Mouse (Mus musculus) spleen, embryonic (tissue): ENCODE measurements around the gene Pacs1.
"Not testable (repeated sequence)": the region's sequence is repeated elsewhere in the genome, so short reads cannot be mapped to it uniquely, and the experiment has no call there.

Experiments
- CTCF ChIA-PET: fragments of 350-600 bp; sonication (Branson Sonifier 250); formaldehyde crosslinking; loops from one replicate; lab custom pipeline; 2022; lab: Charles Lee

Pacs1 gene

DNA sequence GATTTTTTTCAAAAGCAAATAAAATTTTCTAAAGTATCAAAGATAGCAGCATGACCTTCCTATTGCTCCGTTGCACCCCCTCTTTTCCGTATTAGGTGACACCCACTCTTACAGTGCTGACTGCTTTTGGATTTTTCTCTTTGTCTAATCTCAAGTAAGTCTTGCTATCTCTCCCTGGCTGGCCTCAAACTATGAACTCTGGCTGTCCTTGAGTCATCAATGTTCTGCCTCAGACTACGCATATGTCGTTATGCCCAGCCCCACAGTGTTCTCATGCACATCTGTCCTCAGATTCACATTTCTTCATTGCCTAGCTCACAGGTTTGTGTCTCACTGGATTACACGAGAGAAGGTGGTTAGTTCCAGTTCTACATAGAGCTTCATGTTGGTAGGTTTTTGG lies 3.5 kb downstream of the Pacs1 start:
- CTCF ChIA-PET, result interaction anchor here (0.6 to 0.7 kb wide), 2 partner anchors 101 to 1362 kb away, joined by 4 read pairs; no protein-coding TSS in a partner anchor

DNA sequence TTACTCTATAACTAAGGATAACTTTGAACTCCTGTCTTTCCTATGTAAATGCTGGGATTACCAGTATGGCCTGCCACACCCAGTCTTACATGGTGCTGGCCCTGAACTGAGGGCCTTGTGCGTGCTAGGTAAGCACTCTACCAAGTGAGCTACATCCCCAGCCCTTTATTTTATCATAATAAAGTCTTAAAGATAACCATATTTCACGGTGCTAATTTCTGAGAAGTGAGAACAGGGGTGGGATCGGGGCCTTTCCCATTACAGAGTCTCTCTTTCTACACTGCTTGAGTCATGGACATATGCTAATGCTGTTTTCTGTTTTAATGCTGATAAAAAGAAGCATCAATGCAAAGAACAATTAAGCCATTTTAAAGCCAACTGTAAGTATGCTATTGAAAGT lies 4.0 kb downstream of the Pacs1 start:
- CTCF ChIA-PET, result interaction anchor here (0.6 kb wide), 1 partner anchor 1363 kb away, joined by 4 read pairs; no protein-coding TSS in a partner anchor

DNA sequence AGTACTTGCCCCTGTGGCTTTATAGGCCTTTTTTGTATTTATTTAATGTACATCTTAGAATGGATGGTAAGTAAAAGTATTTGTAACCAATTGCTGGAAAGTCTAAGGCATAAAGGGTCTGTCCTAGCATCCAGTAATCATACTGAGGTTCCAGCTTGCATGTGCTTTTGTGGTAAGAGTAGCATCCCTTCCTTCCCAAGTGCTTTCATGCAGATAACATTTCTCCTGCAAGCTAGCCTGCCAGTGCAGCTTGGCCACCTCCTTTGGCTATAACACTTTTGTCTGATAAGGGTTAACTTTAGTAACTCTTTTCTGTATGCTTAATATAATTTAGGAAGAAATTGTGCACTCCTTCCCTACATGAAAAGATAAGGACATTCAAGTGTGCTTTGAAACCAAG lies 4.9 kb downstream of the Pacs1 start:
- CTCF ChIA-PET, result no interaction called here

DNA sequence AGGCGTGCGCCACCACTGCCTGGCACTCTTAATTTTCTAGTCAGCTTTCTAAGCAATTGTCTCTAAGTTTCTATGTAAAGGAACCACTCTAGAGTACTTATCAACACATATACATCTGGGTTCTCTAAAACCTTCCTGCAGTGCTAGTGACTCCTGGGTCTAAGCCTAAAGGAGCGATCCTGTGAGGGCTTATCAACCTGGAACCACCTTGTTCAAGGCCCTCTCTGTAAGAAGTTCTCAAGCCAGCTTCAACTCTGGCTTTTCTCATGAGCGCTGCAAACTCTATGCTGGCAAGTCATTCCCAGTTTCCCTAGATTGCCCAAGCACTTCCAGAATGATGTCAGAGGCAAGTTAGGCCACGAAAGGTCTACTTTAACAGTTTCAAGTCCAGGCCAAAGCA lies 5.9 kb downstream of the Pacs1 start:
- CTCF ChIA-PET, result no interaction called here

DNA sequence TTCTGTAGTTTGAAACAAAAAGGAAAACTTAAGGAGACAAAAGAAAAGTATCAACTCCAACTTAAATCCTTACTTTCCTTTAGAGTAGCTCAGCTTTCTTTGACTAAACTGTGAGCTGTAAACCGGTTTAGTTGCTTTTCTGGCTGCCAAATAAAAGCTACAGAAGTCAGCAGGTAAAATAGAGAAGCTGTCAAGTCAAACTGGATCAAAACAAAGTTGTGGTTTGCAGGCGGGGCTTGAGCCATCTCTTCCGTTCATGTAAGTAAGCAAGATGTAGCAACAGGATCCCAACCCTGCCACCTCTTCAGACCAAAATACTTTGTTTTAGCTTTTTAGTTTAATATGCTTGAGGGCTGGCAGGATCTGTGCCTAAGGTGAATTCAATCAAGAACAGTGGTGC lies 15.8 kb downstream of the Pacs1 start:
- CTCF ChIA-PET, result interaction anchor here (0.6 to 0.7 kb wide), 2 partner anchors 27 to 183 kb away, joined by 3 read pairs; no protein-coding TSS in a partner anchor

DNA sequence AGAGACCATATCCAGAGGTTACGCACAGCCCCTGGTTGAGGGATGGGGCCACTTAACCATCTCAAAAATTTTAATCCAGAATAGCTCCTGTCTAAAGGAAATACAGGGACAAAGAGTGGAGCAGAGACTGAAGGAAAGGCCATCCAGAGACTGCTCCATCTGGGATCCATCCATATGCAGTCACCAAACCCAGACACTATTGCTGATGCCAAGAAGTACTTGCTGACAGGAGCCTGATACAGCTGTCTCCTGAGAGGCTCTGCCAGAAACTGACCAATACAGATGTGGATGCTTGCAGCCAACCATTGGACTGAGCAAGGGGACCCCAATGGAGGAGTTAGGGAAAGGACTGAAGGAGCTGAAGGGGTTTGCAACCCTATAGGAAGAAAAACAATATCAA lies 35.9 kb downstream of the Pacs1 start:
- CTCF ChIA-PET, result not testable (repeated sequence)

DNA sequence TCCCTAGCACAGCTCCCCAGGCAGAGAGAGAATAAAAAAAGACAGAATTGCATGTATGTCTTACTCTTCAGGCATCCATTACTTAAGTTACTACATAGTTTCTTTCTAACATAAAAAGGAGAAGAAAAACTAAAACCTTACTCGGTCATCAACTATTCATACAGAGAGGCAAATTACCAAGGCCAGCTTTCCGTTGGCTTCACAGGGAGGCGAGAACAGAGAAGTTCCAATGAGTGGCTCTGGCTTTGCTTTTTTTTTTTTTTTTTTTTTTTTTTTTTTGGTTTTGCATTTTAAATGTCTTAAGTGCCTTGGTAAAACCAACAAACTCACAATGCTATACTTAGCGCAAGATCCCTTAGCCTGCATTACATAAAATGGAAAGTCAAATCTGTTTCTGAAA lies 40.2 kb downstream of the Pacs1 start:
- CTCF ChIA-PET, result interaction anchor here (0.6 kb wide), 1 partner anchor 1647 kb away, joined by 6 read pairs; no protein-coding TSS in a partner anchor

DNA sequence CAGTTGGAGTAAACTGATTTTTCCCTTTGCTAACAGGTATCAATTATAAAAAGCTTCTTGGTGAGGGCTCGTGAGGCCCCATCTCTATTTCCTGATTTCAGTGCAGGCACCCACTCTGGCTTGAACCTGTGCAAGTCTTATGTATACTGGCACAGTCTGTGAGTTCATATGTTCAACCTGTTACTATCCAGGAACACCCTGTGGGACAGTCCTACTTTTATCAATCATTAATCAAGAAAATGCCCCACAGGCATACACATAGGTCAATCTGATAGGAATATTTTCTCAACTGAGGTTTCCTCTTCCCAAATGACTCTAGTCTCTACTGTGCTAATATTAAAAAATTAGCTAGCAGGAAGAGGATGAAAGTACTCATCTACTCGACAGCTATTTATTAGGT lies 42.8 kb downstream of the Pacs1 start:
- CTCF ChIA-PET, result no interaction called here

DNA sequence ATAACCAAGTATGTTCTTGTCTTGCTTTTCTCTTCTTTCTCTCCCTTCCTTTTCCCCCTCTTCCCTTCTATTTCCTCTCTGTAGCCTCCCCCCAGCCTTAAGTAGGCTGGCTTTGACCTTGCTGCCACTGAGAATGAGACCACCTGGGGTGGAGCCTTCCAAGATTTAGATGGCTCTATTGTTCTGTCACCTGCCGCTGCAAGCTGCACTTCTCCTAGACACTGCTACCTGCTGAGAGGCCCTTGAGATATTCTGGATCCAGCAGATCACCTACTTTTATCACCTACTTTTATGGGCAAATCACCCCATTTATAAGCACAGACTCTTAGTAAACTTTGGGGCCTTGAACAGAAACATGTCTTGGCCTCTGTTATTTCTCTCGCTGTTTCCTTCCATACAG lies 48.3 kb downstream of the Pacs1 start:
- CTCF ChIA-PET, result no interaction called here

DNA sequence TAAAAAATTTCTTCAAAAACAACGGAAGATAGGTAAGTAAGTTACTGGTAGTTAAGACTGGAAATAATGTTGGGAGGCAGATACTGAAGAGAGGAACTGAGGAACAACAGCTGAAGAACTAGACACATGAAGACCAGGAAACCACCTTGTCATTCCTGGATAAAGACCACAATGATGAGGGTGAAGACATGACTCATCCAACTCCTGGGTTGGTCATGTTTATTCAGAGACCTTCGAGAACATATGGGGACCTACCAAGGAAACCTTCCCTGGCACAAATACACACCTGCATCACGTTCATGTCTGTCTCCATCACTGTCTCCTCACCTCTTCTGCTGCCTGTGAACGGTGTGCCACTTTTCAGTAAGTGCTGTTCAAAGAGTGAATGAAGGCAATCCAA lies 48.8 kb downstream of the Pacs1 start:
- CTCF ChIA-PET, result no interaction called here

DNA sequence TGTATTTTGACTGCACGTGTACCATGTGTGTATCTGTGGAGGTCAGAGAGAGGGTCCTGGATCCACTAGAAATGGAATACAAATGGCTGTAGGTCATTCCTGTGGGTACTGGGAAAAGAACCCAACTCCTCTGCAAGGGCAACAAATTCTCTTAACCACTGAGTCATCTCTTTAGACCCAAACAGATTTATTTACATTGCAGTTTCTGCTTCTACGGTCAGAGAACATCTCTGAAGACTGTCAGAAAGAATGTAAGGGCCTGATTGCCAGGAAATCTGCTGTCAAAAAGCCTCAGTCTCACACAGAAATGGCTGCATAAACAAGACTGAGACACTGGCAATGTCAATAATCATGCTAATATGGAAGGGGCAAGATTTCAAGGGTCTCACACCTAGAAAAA lies 51.0 kb downstream of the Pacs1 start:
- CTCF ChIA-PET, result no interaction called here

DNA sequence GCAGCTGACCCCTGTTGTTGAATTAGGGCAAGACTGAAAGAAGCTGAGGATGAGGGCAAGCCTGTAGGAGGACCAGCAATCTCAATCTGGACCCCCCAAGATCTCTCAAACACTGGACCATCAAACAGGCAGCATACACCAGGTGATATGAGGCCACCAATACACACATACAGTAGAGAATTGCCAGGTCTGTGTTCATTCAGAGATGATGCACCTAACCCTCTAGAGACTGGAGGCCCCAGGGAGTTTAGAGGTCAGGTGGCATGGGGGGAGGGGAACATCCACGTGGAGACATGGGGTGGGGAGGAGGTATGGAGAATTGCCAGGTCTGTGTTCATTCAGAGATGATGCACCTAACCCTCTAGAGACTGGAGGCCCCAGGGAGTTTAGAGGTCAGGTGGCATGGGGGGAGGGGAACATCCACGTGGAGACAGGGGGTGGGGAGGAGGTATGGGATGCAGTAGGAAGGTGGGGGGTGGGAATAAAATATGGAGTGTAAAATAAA lies 51.6 kb downstream of the Pacs1 start:
- CTCF ChIA-PET, result not testable (repeated sequence)

DNA sequence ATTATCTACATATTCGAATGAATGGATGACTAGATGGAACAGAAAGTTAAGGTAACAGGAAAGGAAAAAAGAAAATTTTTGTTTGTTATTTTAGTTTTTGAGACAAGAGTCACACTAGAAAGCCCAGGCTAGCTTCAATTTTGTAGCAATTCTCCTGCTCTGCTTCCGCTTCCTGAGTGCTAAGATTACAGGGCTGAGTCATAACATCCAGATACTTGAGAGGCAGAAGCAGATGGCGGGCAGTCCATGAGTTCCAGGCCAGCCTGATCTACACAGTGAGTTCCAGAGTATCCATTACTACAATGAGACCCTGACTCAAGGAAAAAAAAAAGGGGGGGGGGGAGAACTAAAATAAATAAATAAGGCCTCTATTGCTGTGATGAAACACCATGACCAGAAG lies 52.5 kb downstream of the Pacs1 start:
- CTCF ChIA-PET, result no interaction called here

DNA sequence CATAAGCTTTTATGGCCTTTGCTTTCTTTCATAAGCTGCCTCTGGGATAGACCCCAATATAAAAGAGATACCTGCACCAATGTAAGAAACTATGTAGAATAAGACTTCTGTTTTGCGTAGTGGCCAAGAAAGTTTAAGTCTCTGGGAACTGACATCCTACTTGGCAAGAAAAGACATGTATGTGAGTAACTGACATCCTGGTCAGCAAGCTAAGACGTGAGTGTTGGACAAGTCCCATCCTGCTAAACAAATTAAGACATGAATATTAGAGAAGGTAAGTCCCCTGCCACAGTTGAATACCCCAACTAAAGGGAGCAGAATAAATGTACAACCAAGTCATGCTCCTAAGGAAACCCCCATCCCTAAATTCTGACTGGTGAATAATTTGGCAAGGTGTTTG lies 71.2 kb downstream of the Pacs1 start:
- CTCF ChIA-PET, result interaction anchor here (0.7 kb wide), 2 partner anchors 42 to 1074 kb away, joined by 3 read pairs; no protein-coding TSS in a partner anchor

DNA sequence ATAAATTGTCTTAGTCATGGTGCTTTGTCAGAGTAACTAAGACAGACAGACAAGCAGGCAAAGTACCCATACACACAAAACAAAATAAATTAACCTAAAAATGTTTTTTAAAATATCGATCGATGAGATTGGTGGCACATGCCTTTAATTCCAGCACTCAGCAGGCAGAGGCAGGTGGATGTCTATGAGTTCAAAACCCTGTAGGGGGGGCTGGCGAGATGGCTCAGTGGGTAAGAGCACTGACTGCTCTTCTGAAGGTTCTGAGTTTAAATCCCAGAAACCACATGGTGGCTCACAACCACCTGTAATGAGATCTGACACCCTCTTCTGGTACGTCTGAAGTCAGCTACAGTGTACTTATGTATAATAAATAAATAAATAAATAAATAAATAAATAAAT lies 72.3 kb downstream of the Pacs1 start:
- CTCF ChIA-PET, result not testable (repeated sequence)

DNA sequence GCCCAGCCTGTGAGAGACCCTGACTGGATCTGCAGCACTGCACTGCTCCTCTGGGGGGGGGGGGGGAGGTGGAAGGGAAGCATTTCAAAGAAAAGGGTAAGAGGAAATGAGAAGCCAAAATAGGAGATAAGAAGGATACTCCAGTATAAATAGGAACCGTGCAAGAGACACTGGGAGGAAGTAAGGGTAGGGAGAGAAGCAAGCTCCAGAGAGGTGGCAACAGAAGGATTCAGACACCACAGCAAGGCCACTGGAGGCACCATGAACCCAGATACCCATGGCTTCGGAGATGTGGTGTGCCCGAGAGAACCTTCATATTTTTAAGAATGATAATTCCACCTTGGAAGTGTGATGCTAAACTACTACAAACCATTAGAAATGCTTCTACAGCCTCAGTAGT lies 74.4 kb downstream of the Pacs1 start:
- CTCF ChIA-PET, result no interaction called here

DNA sequence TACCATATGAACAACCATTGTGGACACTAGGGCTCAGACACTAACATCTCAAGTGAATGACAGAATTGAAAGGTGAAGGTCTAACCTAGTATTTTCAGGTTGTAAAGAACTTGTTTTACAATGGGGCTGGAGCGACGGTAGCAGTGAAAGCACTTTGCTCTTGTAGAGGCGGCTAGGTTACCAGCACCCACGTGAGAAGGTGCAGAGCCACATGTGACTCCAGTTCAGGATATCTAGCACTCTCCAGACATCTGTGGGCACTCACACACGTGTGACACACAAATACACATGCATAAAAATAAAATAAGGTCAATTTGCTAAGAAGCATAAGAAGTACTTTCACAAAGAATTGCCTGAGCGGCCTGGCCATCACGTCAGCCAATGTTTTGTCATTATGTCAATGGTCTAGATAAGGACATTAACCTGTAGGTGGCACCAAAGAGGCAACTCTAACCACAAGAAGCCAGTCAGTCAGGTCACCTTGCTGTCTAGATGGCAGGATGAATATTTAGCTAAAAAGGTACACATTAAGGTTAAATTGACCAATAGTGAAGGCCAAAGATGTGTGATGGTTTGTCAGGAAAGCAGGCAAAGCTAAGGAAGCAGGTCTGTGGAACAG lies 77.4 kb downstream of the Pacs1 start:
- CTCF ChIA-PET, result interaction anchor here (0.6 to 0.7 kb wide), 2 partner anchors 81 to 588 kb away, joined by 3 to 7 read pairs; no protein-coding TSS in a partner anchor

DNA sequence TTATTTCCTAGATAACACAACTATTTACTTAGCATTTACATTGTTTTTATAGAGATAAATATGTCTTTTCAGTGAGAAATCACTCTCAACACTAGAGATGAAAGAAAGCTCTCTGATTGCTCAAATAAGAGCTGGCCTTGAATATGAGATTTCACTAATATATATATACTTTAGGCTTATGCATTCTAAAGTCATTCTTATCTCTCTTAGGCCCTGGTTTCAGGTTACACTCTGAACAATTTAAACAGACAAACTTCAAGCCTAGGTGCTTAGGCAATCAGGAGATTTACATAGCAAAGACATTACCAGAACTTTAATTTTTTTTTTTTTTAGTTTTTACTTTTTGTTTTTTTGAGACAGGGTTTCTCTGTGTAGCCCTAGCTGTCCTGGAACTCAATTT lies 80.5 kb downstream of the Pacs1 start:
- CTCF ChIA-PET, result interaction anchor here (0.5 to 0.6 kb wide), 2 partner anchors 95 to 809 kb away, joined by 3 to 4 read pairs; no protein-coding TSS in a partner anchor

DNA sequence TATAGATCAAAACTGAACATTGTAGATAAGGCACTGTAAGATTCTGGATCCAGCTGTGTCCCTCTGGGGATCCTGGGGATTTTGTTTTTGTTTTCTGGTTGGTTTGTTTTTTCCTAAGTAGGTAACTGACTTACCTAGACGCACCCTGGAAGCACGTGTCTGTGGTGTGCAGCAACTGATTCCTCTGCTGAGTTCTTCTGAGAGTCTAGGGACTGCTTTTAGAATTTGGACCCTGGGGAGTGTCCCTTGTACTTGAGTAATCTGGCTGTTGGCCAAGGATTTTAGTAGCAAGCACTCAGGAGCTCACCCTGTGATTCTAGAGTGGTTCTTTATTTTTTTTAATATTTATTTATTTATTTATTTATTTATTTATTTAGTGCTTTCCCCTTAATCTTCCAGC lies 85.5 kb downstream of the Pacs1 start:
- CTCF ChIA-PET, result no interaction called here

DNA sequence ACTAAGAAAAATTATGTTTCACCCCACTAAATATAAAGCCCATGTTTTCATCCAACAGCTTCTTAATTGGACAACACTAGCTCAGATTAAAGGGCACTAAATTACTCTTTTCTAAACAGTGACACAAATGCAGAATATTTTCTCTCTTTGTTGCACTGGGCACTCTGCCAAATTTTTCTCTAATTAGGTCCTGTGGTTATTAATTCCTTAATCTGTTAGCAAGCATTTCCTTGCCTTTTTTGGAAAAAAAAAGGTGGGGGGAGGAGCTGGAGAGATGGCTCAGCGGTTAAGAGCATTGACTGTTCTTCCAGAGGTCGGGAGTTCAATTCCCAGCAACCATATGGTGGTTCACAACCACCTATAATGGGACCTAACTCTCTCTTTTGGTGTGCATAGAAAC lies 91.0 kb downstream of the Pacs1 start:
- CTCF ChIA-PET, result interaction anchor here (0.6 to 0.8 kb wide), 2 partner anchors 52 to 124 kb away, joined by 3 read pairs; no protein-coding TSS in a partner anchor

DNA sequence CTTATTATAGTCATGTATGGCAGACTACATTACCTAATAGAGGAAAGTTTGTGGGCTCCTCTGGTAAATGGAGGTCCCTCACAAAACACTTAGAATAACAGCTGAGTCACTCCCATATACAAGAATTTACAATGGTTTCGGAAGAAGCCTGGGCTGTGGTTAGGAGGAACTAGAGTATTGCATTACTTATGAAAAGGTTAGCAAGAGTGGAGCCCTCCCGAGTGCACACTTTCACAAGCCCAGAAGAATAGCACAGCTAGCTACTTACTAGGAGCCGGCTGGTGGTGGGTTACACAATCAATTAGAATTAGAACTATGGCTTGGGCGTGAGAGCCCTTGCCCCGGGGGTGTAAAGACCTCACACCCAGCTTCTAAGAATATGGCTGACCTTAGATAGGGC lies 94.3 kb downstream of the Pacs1 start:
- CTCF ChIA-PET, result no interaction called here

DNA sequence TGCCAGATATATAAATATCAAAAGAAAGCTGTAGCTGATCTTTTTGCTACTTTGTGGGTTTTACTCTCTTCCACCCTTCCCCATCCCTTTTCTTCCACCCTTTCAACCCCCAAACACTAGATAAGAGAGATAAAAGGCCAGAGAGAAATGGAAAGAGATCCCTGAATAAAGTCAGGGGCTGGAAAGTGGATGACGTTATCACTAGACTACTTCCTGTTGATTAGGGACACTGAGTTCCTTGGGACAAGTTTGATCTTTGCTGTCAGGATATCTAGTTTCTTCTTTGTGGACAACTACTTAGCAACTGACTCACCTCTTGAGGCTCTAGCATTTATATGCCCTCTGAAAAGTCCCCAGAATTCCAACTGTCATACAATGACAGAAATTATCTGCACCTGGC lies 102.5 kb downstream of the Pacs1 start:
- CTCF ChIA-PET, result no interaction called here

DNA sequence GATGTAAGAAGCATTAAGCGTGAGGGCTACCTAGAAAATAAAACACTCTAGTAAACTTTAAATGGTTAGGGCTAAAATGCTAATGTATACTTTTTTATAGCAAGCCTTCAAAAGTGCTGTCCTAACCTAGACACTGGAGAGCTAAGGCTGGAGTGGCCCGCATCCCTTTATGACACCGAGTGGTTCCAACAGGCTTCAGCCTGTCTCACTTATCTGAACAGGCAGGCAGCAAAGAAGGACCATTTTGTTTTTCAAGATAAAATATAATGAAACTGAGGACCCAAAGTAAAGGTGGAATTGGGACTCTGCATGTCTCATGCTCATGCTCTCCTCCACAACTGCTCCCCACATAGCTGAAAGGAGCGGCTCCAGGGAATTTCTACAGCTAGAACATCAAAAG lies 105.4 kb downstream of the Pacs1 start:
- CTCF ChIA-PET, result no interaction called here
